Mouse (Mus musculus) neural tube, embryonic 14.5 days (tissue): Measurements from ENCODE around the gene Kcnk4. TPM values are rescaled to one million over a fixed set of nuclear protein-coding genes. Genes with fewer than 3 reads are reported as not detected.

Experiments used
- ATAC-seq: fragments of 200-750 bp; cut with Nextera tagmentation; 2 replicates; pipeline ENCODE4 v1.8.0; 2017; ENCODE audit warnings: low read depth, mild to moderate bottlenecking, moderate TSS enrichment, moderate library complexity
- H3K27ac ChIP-seq: fragments of 300-500 bp; sonication (generic); 2 replicates; pipeline ENCODE4 v1.5.1; 2014; ENCODE audit warnings: low read depth, mild to moderate bottlenecking, control low read depth, low read length, moderate library complexity, mixed read lengths
- H3K27me3 ChIP-seq: fragments of 300-500 bp; sonication (generic); 2 replicates; pipeline ENCODE4 v1.6.1; 2014; ENCODE audit warnings: low read length; ENCODE audit not compliant: control insufficient read depth, insufficient read depth
- H3K36me3 ChIP-seq: fragments of 300-500 bp; sonication (generic); 2 replicates; pipeline ENCODE4 v1.6.1; 2014; ENCODE audit warnings: low read length, mixed read lengths; ENCODE audit not compliant: control insufficient read depth, insufficient read depth
- H3K4me1 ChIP-seq: fragments of 300-500 bp; sonication (generic); 2 replicates; pipeline ENCODE4 v1.6.1; 2014; ENCODE audit warnings: low read length; ENCODE audit not compliant: control insufficient read depth, insufficient read depth
- H3K4me2 ChIP-seq: fragments of 300-500 bp; sonication (generic); 2 replicates; pipeline ENCODE4 v1.6.1; 2014; ENCODE audit warnings: mild to moderate bottlenecking, low read depth, low read length, control low read depth
- H3K4me3 ChIP-seq: fragments of 300-500 bp; sonication (generic); 2 replicates; pipeline ENCODE4 v1.5.1; 2014; ENCODE audit warnings: low read depth, low read length, control low read depth, mixed read lengths
- H3K9ac ChIP-seq: fragments of 300-500 bp; sonication (generic); replicated peaks from 2 replicates; pipeline ENCODE4 v1.6.1; 2014; ENCODE audit warnings: low read depth, mild to moderate bottlenecking, control low read depth, low read length, mixed read lengths
- H3K9me3 ChIP-seq: fragments of 300-500 bp; sonication (generic); 2 replicates; pipeline ENCODE4 v1.6.1; 2016; ENCODE audit warnings: low read length; ENCODE audit not compliant: control insufficient read depth
- WGBS: fragments of 180-500 bp; shearing (Covaris S2); extraction: QIAGEN DNeasy Blood & Tissue Kit; methylation state at CpG from one replicate; pipeline ENCODE4 v1.1.7; 2014; 5-methylcytosine and 5-hydroxymethylcytosine counted together
- polyA plus RNA-seq: library from polyadenylated mRNA; unstranded; fragments of >200 nt; fragmentation: Nextera tagmentation; extraction: Ambion mirVana; gene quantifications from 2 replicates; pipeline ENCODE4 v1.2.1, GENCODE M21; 2014

The Kcnk4 gene
- polyA plus RNA-seq, 1 experiment from 2014 or later, result 9.9 TPM

GRCm38 (mm10) chr19:6940396-6941351 lies 6.4 kb upstream of the Kcnk4 start:
- WGBS, result 24% methylated on average over 28 of the region's 29 CpGs
- Histone ChIP-seq H3K4me2 (peak overlapping the region; percentile 100), H3K27ac (peak overlapping the region; percentile 48; the same call in 1 of the 2 replicates), H3K36me3 (no peaks in the 10 kb centered on the region), H3K9me3 (no peaks in the 10 kb centered on the region), H3K27me3 (peaks cover 7% of the 10 kb centered on the region), H3K4me3 (peak overlapping the region; percentile 85), H3K9ac (peak overlapping the region; percentile 82), H3K4me1 (peaks cover 22% of the 10 kb centered on the region)
- ATAC-seq, result peak; percentile 4; the same call in 1 of the 2 replicates

DNA sequence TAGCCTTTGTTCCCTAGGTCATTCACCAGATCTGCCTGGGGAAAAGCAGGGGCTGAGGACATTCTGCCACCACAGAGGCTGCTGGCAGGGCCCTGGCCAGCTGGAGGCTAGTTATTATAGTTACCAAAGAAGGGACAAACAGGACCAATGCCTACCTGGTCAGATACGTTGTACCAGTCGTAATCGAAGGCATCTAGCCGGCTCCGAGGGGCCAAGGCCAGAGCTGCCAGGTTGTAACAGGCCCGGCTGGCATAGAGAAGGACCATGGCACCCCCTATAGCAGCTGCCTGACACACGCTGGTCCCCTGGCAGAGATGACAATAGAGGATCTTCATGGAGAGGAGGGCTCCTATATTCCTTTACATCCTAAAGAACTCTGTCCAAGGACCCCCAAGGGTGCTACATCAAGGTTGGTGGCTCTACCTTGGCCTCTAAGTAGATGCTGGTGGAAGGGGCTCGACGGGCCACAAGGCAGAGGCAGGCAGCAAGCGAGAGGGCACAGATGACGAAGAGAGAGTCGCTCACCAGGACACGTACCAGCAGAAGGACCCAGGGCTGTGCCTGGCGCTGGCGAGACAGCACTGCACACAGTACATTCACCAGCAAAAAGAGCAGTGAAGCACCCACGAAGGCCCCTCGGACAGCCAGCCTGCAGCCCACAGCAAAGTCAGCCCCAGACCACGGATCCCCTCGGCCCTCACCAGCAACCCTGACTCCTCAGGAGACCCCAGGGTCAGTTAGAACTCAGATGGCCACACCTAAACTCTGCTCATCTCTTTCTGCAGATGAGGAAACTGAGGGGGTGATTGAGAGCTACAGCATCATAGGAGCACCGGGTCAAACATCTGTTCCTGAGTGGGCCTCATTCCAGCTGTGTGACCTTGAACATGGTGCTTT lies 5.0 kb upstream of the Kcnk4 start:
- H3K9me3 ChIP-seq, result no peaks in the 10 kb centered on the region
- H3K9ac ChIP-seq, result peak overlapping the region; percentile 82
- H3K27me3 ChIP-seq, result peaks cover 11% of the 10 kb centered on the region
- no peaks in the 10 kb centered on the region for H3K36me3 ChIP-seq
- 88% methylated on average over 20 of the region's 20 CpGs for WGBS
- H3K4me1 ChIP-seq, result peaks cover 22% of the 10 kb centered on the region
- peak overlapping the region; percentile 85; the same call in 1 of the 2 replicates for H3K4me3 ChIP-seq
- peak overlapping the region; percentile 100 for H3K4me2 ChIP-seq
- no peak for ATAC-seq
- H3K27ac ChIP-seq, result no peak overlapping the region

DNA sequence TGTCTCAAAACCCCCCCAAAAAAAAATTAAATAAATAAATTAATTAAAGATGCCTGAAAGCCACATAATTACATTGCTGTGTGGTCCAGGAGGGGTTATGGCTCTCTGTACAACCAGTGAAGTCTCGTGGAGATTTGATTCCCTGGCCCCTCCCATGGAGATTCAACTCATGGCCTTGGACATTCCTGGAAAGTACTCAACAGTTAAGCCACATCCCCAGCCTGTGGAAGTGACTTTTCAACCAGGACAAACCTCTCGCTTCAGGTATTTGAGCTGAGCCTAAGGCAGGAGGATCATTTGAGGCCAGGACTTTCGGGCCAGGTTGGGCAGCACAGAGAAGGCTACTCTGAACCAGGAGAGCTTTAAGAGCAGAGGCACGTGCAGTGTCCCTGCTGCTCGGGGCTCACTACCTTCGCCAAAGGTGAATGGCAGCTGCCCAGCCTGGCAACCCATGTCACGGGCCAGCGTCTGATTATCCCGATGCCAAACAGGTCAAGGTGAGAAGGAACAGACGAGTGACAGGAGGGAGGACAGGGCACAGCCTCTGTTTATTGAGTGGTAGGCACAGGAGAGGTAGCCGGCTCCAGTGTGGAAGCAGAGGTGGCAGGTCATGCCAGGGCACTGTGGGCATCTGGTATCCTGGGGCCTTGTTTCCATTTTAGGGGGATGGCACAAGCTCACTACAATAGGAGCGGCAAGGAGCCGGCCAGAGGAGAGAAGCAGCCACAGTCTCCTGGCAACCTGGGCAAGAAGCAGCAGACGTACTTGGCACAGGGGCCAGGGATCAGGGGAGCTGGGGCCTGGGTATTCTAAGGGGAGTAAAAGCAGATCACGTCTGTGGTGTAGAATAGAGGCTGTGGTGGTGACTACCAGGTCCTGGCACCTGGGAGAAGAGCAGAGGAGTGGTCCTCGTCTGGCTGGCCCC lies 3.5 kb upstream of the Kcnk4 start:
- Histone ChIP-seq H3K9me3 (no peaks in the 10 kb centered on the region), H3K4me1 (peaks cover 31% of the 10 kb centered on the region), H3K27ac (no peak overlapping the region), H3K27me3 (peaks cover 27% of the 10 kb centered on the region), H3K9ac (no peak overlapping the region), H3K4me2 (no peak overlapping the region), H3K36me3 (no peaks in the 10 kb centered on the region), H3K4me3 (no peak overlapping the region)
- 80% methylated on average over 16 of the region's 16 CpGs for WGBS
- no peak for ATAC-seq

- H3K9ac ChIP-seq, result no peak overlapping the region
- 23% methylated on average over 3 of the region's 3 CpGs for WGBS
- H3K27ac ChIP-seq, result no peak overlapping the region
- H3K27me3 ChIP-seq, result peaks cover 38% of the 10 kb centered on the region
- H3K36me3 ChIP-seq, result no peaks in the 10 kb centered on the region
- H3K4me2 ChIP-seq, result no peak overlapping the region
- no peak for ATAC-seq
- no peak overlapping the region for H3K4me3 ChIP-seq
- no peaks in the 10 kb centered on the region for H3K9me3 ChIP-seq
- peaks cover 30% of the 10 kb centered on the region for H3K4me1 ChIP-seq
Observed at GRCm38 (mm10) chr19:6936299-6936698, 2.0 kb upstream of the Kcnk4 start.

- H3K27ac ChIP-seq, result no peak overlapping the region
- peak overlapping the region; percentile 55 for H3K9ac ChIP-seq
- peak overlapping the region; percentile 60 for H3K4me2 ChIP-seq
- no peaks in the 10 kb centered on the region for H3K9me3 ChIP-seq
- peak; percentile 62 for ATAC-seq
- H3K4me3 ChIP-seq, result peak overlapping the region; percentile 43
- H3K4me1 ChIP-seq, result peaks cover 14% of the 10 kb centered on the region
- peaks cover 49% of the 10 kb centered on the region for H3K27me3 ChIP-seq
- H3K36me3 ChIP-seq, result no peaks in the 10 kb centered on the region
- WGBS, result 2% methylated on average over 58 of the region's 58 CpGs
Observed at GRCm38 (mm10) chr19:6933436-6934194, 700 bp downstream of the Kcnk4 start.

DNA sequence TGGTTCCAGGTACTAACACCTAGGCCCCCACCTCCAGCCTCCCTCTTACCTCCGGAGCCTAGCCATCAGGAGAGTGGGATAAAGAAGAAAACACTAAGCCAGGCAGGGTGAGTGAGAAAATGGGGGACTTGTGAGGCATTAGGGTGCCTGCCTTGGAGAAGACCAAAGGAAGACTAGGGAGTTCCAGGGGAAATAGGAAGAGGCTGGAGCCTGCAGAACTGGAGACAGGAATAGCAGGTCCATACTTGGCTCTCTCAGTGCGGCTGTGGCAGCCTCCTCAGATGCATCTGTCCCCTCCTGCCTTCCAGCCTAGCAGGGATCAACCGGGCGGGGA lies 1.2 kb downstream of the Kcnk4 start:
- H3K27ac ChIP-seq, result no peak overlapping the region
- H3K4me1 ChIP-seq, result peaks cover 11% of the 10 kb centered on the region
- WGBS, result 29% methylated on average over 4 of the region's 4 CpGs
- peaks cover 49% of the 10 kb centered on the region for H3K27me3 ChIP-seq
- H3K4me3 ChIP-seq, result peak overlapping the region; percentile 43
- H3K9ac ChIP-seq, result peak overlapping the region; percentile 55; the same call in 1 of the 2 replicates
- H3K4me2 ChIP-seq, result no peak overlapping the region
- H3K36me3 ChIP-seq, result no peaks in the 10 kb centered on the region
- H3K9me3 ChIP-seq, result no peaks in the 10 kb centered on the region
- ATAC-seq, result no peak

GRCm38 (mm10) chr19:6932018-6932417 lies 2.3 kb downstream of the Kcnk4 start:
- H3K4me2 ChIP-seq, result no peak overlapping the region
- no peak overlapping the region for H3K27ac ChIP-seq
- 53% methylated on average over 1 of the region's 1 CpGs for WGBS
- ATAC-seq, result no peak
- H3K9ac ChIP-seq, result no peak overlapping the region
- peaks cover 11% of the 10 kb centered on the region for H3K4me1 ChIP-seq
- peaks cover 54% of the 10 kb centered on the region for H3K27me3 ChIP-seq
- H3K4me3 ChIP-seq, result no peak overlapping the region
- no peaks in the 10 kb centered on the region for H3K36me3 ChIP-seq
- H3K9me3 ChIP-seq, result no peaks in the 10 kb centered on the region

- Histone ChIP-seq H3K9me3 (no peaks in the 10 kb centered on the region), H3K27me3 (peaks cover 61% of the 10 kb centered on the region), H3K4me2 (no peak overlapping the region), H3K4me1 (peaks cover 11% of the 10 kb centered on the region), H3K9ac (no peak overlapping the region), H3K4me3 (no peak overlapping the region), H3K36me3 (no peaks in the 10 kb centered on the region), H3K27ac (no peak overlapping the region)
- 0% methylated on average over 2 of the region's 2 CpGs for WGBS
- ATAC-seq, result no peak
Observed at GRCm38 (mm10) chr19:6931002-6931401, 3.3 kb downstream of the Kcnk4 start.
